Mouse (Mus musculus): ENCODE results near the gene Cap1.
A peak's percentile ranks its signal among the peaks of the same experiment; 100 is the strongest.
"Not testable (repeated sequence)": the region's sequence is repeated elsewhere in the genome, so short reads cannot be mapped to it uniquely, and the experiment has no call there.

Gene Cap1

GRCm38 (mm10) chr4:122837994-122838393 is 47.9 kb downstream of the Cap1 start:
- no peak for DNase-seq (ENCODE audit: low spot score)

GRCm38 (mm10) chr4:122837180-122837730 is 48.6 kb downstream of the Cap1 start:
- DNase-seq (ENCODE audit: low spot score), result no peak

- DNase-seq (ENCODE audit: low spot score), result no peak
Observed at GRCm38 (mm10) chr4:122836403-122836775, 49.5 kb downstream of the Cap1 start.

GRCm38 (mm10) chr4:122835530-122836402 is 50.1 kb downstream of the Cap1 start, which contains the start of gene Ppt1:
TSS of gene Ppt1 (plus strand) at chr4:122836242.
- peak; percentile 88 for DNase-seq (ENCODE audit: low spot score)

- no peak for DNase-seq (ENCODE audit: low spot score)
Observed at GRCm38 (mm10) chr4:122831888-122832287, 54.0 kb downstream of the Cap1 start.

- DNase-seq (ENCODE audit: low spot score), result no peak
Observed at GRCm38 (mm10) chr4:122829339-122829738, 56.5 kb downstream of the Cap1 start.

GRCm38 (mm10) chr4:122827651-122828050 is 58.2 kb downstream of the Cap1 start:
- no peak for DNase-seq (ENCODE audit: low spot score)

- DNase-seq (ENCODE audit: low spot score), result not testable (repeated sequence)
Observed at GRCm38 (mm10) chr4:122820941-122821340, 64.9 kb downstream of the Cap1 start.

GRCm38 (mm10) chr4:122816202-122816601 is 69.7 kb downstream of the Cap1 start:
- DNase-seq (ENCODE audit: low spot score), result no peak

GRCm38 (mm10) chr4:122811824-122812223 is 74.0 kb downstream of the Cap1 start:
- no peak for DNase-seq (ENCODE audit: low spot score)

GRCm38 (mm10) chr4:122811180-122811579 is 74.7 kb downstream of the Cap1 start:
- no peak for DNase-seq (ENCODE audit: low spot score)

Measured in layer of hippocampus, adult 9-10 months (tissue).